Mouse (Mus musculus) myocyte (in vitro differentiated cells): ENCODE measurements around the gene Pacsin1.

ENCODE experiments used
- CEBPB ChIP-seq: IDR thresholded peaks from 2 replicates; pipeline ENCODE4 v1.6.1; 2011; ENCODE audit warnings: mild to moderate bottlenecking, moderate library complexity; ENCODE audit not compliant: poor library complexity, insufficient read depth, severe bottlenecking
- E2F4 ChIP-seq: IDR thresholded peaks from one replicate; pipeline ENCODE4 v1.6.1; 2011; ENCODE audit warnings: mild to moderate bottlenecking, control low read depth, moderate library complexity; ENCODE audit not compliant: insufficient read depth
- MAX ChIP-seq: IDR thresholded peaks from one replicate; pipeline ENCODE4 v1.6.1; 2011; ENCODE audit warnings: low read depth, mild to moderate bottlenecking, control low read depth
- MYOD1 ChIP-seq, 3 experiments: IDR thresholded peaks; one replicate each; pipeline ENCODE4 v1.6.1; 2011; ENCODE audit warnings: control low read depth in 2 of 3, low read depth in 2 of 3, mild to moderate bottlenecking in 2 of 3, moderate library complexity in 1 of 3; ENCODE audit not compliant: insufficient read length in 2 of 3, control insufficient read depth in 1 of 3
- MYOG ChIP-seq, 3 experiments: IDR thresholded peaks; one replicate each; pipeline ENCODE4 v1.6.1; 2011; ENCODE audit warnings: control low read depth in 2 of 3, low read depth in 2 of 3, mild to moderate bottlenecking in 2 of 3; ENCODE audit not compliant: insufficient read length in 2 of 3, control insufficient read depth in 1 of 3, insufficient read depth in 1 of 3
- POLR2A ChIP-seq: IDR thresholded peaks from one replicate; pipeline ENCODE4 v1.6.1; 2011; ENCODE audit warnings: low read depth, mild to moderate bottlenecking, control low read depth, moderate library complexity; ENCODE audit not compliant: insufficient read length
- POLR2AphosphoS2 ChIP-seq: IDR thresholded peaks from one replicate; pipeline ENCODE4 v1.6.1; 2011; ENCODE audit warnings: low read depth, control low read depth; ENCODE audit not compliant: insufficient read length
- REST ChIP-seq: IDR thresholded peaks from one replicate; pipeline ENCODE4 v1.6.1; 2011; ENCODE audit warnings: mild to moderate bottlenecking, control low read depth, moderate library complexity; ENCODE audit not compliant: insufficient read depth, insufficient read length
- SRF ChIP-seq: IDR thresholded peaks from one replicate; pipeline ENCODE4 v1.6.1; 2011; ENCODE audit warnings: low read depth; ENCODE audit not compliant: control insufficient read depth, insufficient read length
- TCF12 ChIP-seq: IDR thresholded peaks from one replicate; pipeline ENCODE4 v1.6.1; 2011; ENCODE audit warnings: mild to moderate bottlenecking, control low read depth; ENCODE audit not compliant: poor library complexity, insufficient read depth, severe bottlenecking
- TCF3 ChIP-seq: IDR thresholded peaks from one replicate; pipeline ENCODE4 v1.6.1; 2011; ENCODE audit warnings: low read depth, control low read depth; ENCODE audit not compliant: insufficient read length
- USF1 ChIP-seq: IDR thresholded peaks from one replicate; pipeline ENCODE4 v1.6.1; 2011; ENCODE audit warnings: low read depth, mild to moderate bottlenecking, control low read depth, moderate library complexity

GRCm38 (mm10) chr17:27671720-27672119 is 16.4 kb downstream of the Pacsin1 start:
- TF ChIP-seq POLR2AphosphoS2 (no peak), POLR2A (no peak), MYOD1 (IDR thresholded peaks at IDR 0.05; ENCODE audit: control insufficient read depth in 1 of 3, insufficient read length in 2 of 3, low read depth in 2 of 3) (no peak), MYOG (IDR thresholded peaks at IDR 0.05; ENCODE audit: control insufficient read depth in 1 of 3, insufficient read depth in 1 of 3, insufficient read length in 2 of 3, low read depth in 2 of 3) (no peak), USF1 (no peak), REST (no peak), TCF12 (no peak), CEBPB (no peak), MAX (no peak), E2F4 (no peak), TCF3 (no peak), SRF (no peak)
